Mouse (Mus musculus) cerebellum, adult 18-20 months (tissue): Measurements from ENCODE around the gene Zfp963.
"Not testable (repeated sequence)": the region's sequence is repeated elsewhere in the genome, so short reads cannot be mapped to it uniquely, and the experiment has no call there.

Source experiments
- DNase-seq, 2 experiments: peaks; one replicate each; pipeline ENCODE4 v3.0.0; 2021

The Zfp963 gene

DNA sequence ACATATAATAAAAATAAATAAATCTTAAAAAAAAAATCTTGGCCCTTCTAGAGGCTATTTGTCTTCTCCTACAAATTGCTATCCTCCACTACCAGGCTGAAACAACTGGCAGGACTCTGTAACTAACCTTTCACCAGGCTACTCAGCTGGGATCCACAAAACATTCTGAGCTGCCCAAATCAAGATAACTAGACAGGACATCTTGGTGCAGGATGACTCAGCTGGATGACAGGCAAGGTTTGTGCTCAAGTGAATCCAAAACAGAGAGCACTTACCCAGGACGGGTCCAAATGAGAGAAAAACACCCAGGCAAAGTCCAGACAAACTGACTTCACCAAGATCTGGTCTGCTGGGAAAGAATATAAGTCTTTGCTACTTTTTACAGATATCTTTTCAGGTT lies 14.3 kb downstream of the Zfp963 start:
- no peak for DNase-seq

- DNase-seq = peak in 1 of 2 experiments; percentile 8
Observed at GRCm38 (mm10) chr8:69717232-69717580, 32.6 kb downstream of the Zfp963 start.

DNA sequence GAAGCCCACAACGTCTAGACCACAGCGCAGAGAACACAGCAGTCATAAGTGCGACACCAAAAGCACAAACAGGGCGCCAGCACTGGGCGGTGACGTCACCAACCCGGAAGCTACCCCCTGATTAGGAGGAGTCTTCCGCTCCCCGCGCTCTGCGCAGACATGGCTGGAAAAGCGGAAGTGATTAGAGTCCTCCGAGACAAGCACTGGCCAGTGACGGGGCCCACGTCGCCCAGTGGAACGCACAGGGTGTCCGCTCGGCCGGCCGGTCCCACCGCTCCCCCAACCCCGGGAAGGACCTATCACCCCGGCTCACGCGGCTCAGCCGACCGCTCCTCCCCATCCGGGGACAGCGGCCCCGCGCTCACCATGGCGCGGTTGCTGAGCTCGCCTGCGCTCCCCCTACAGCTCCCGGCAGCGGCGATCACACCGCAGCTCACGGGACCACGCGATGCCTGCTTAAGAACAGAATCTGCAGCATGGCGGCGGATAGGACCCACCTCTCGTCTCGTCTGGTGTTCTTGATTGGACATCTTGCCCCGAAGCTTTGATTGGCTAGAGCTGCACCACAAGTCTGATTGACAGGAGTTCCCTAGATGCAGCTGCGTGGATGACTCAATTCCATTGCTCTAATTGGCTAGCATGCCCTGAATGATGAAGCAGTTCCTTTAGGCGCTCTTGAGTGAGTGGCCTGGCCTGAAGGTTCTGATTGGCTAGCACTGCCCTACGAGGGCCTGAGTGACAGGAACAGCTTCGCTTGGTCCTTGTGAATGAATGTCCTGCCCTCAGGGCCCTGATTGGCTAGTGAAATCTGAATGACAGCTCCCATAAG lies 33.2 kb downstream of the Zfp963 start:
- peak; percentile 94 to 99 for DNase-seq

DNA sequence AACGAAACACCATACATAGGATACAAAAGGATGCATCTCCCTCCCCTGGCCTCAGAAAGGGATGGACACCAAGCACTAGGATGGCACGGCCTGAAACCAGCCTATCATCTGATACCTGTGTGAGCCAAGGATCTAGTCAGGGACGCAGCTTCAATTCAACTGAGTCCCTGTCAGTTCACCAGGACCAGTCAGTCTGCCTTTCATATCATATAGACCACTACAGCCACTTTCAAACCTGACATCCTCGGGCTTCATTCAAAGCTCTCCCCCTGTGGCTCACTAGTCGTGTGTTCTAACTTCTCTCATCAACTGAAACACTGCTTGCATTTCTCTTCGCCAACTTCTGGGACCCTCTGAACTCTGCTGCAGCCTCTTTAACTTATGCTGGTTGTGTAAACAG lies 34.4 kb downstream of the Zfp963 start:
- peak; percentile 11 to 19 for DNase-seq

- no peak for DNase-seq
Observed at GRCm38 (mm10) chr8:69713516-69713915, 36.3 kb downstream of the Zfp963 start.

- DNase-seq = not testable (repeated sequence)
Observed at GRCm38 (mm10) chr8:69710624-69711023, 39.1 kb downstream of the Zfp963 start, which contains the start of gene Zfp869. Zfp869 (minus strand) TSS chr8:69710724.

DNA sequence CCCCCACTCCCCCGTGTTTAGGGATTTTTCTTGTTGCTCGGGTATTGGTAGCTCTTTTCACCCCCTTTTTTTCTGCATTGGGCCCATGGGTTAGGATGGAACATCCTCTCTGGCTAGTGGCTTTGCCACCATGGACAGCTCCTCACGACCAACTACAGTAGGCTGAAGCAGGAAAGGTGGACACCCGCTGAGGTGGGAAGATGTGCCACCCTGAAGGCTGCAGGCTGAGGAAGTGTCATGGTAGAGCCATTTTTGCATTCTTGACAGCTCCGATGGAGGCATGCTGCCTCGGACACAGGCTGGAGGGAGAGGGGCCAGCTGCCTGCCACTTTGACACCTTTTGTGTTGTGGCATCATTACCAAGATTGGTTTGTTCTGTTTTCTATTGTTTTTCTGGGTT lies 48.0 kb downstream of the Zfp963 start:
- no peak for DNase-seq
